Mouse (Mus musculus) lung, adult 2 months (tissue): ENCODE measurements around the gene Camkk1.

Source experiments
- CTCF ChIP-seq: fragments of 200-500 bp; IDR thresholded peaks from 2 replicates; pipeline ENCODE4 v1.5.1; 2011; ENCODE audit warnings: mild to moderate bottlenecking, low read length, control low read depth; ENCODE audit not compliant: insufficient read depth
- POLR2A ChIP-seq: fragments of 200-500 bp; IDR thresholded peaks from 2 replicates; pipeline ENCODE4 v1.6.1; 2011; ENCODE audit warnings: low read depth, mild to moderate bottlenecking, control low read depth, low read length, borderline replicate concordance; ENCODE audit errors: extremely low read depth

GRCm38 (mm10) chr11:73018471-73019146, at the start of gene Camkk1:
- TF ChIP-seq POLR2A, result peak; percentile 29; the same call in 1 of the 2 replicates
- TF ChIP-seq CTCF, result no peak
